Mouse (Mus musculus): ENCODE results near the gene Ldlrad3.

The Ldlrad3 gene

GRCm38 (mm10) chr2:102117402-102117760 lies 68.8 kb downstream of the Ldlrad3 start:
- no peak for DNase-seq (ENCODE audit: low read depth, low spot score)

DNA sequence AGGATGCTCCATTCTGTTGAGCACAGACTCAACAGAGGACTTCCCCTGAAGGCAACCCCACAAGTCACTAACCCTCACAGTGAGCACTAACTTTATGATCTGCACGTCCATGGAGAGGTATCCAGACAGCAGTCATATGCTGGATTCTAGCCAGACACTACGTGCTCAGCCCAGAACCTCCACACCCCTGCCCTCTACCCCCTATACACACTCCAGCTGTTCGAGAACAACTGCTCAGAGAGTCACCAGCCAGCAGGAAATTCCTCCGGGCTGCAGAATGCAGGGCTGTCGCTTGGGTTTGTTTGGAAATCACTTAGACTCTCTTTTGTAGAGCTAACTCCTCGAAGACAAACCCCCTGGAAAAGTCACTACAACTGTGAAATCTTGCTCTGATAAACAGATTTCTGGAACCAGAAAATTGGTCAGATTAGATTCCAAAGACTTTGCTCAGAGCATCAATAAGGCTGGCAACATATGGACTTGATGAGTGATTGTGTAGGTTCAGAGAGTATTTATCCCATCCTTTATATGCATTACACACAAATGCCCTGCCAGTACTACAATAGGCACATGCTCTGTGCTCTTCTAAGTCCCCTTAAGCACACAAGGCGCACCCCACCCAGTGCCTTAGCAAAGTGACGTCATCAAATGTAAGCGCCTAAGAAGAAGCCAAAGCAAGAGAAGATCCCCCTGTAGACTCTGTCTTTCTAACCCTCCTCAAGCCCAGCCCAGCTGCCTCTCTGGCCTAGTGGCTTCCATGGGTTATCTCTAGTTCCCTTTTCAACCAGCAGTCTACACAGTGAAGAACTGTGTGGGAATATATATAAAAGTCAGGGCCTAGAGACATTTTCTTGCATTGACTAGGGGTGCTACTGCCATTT lies 69.4 kb downstream of the Ldlrad3 start:
- DNase-seq (ENCODE audit: low read depth, low spot score): no peak

GRCm38 (mm10) chr2:102113801-102114200 lies 72.4 kb downstream of the Ldlrad3 start:
- DNase-seq (ENCODE audit: low read depth, low spot score): no peak

DNA sequence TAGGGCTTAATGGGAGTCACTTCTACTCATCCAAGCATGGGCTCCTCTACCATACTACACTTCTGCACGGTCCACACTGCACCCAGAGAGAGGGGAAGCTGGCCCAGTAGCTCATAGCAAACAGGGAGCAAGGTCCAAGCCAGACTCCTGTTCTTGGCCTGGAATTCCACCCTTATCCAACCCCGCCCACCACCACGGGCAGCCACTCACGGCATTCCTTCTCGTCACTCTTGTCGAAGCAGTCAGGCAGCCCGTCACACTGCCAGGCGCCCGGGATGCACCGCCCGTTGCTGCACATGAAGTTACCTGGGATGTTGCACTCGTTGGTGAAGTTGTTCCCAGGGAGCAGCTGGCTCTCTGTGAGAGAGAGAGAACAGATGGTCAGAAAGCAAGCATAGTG lies 72.9 kb downstream of the Ldlrad3 start:
- DNase-seq (ENCODE audit: low read depth, low spot score): no peak

- DNase-seq (ENCODE audit: low read depth, low spot score): no peak
These were observed 74.2 kb downstream of the Ldlrad3 start for GRCm38 (mm10) chr2:102111906-102112499.

GRCm38 (mm10) chr2:102110306-102110705 lies 75.9 kb downstream of the Ldlrad3 start:
- no peak for DNase-seq (ENCODE audit: low read depth, low spot score)

DNA sequence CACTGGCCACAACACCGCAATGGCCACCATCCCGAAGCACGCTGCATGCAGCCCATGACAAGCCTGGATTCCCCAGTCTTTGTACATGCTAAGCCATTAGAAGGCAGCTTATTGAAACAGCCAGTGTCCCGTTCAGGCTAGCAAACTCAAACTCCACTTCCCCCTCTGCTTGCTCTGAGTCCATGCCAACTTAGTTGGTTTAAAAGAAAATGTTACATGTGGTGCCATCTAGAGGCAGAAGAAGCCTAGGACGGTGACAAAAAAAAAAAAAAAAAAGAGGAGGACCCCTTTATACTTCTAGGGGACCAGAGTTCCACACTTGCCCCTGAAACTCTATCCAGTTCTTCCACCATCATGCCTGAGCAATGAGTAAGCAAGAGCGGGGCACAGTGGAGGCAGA lies 78.9 kb downstream of the Ldlrad3 start:
- peak; percentile 18 for DNase-seq (ENCODE audit: low read depth, low spot score)

DNA sequence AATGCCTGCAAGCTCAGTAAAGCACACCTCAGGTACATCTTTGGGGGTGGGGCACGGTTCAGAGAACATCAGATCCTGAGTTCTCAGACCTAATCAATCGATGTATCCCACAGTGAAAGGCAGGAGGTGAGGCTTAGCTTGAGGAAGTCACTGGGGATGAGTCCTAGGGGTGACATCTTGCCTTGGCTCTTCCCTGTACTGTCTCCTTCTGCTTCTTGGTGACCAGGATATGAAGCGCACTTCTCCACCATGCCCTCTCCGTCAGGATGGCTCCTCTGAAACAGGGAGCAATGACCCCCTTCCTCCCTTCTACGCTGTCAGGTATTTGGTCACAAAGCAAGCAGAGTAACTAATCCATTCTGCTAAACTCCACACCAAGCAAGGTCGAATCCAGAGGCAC lies 79.5 kb downstream of the Ldlrad3 start:
- DNase-seq (ENCODE audit: low read depth, low spot score): no peak

- DNase-seq (ENCODE audit: low read depth, low spot score): no peak
These were observed 80.7 kb downstream of the Ldlrad3 start for GRCm38 (mm10) chr2:102105454-102105853.

GRCm38 (mm10) chr2:102103955-102104354 lies 82.2 kb downstream of the Ldlrad3 start:
- no peak for DNase-seq (ENCODE audit: low read depth, low spot score)

DNA sequence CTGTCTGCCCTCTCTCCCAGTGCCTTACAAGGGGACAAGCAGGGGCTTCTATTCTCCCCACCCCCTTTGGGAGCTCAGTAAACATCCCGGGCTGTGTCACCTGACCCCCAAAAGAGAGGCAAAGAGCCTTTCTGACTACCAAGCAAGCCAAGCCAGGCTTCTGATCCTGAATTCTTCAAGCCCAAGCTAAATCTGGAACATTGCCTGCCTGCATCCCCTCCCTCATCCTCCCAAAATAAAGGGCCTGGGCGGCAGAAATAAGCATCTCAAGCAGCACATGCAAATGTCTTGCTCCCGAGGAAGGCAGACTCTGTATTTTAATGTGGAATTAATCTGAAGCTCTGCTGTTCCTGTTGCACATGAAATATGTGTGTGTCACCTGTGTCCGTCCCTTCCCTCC lies 85.7 kb downstream of the Ldlrad3 start:
- no peak for DNase-seq (ENCODE audit: low read depth, low spot score)

DNA sequence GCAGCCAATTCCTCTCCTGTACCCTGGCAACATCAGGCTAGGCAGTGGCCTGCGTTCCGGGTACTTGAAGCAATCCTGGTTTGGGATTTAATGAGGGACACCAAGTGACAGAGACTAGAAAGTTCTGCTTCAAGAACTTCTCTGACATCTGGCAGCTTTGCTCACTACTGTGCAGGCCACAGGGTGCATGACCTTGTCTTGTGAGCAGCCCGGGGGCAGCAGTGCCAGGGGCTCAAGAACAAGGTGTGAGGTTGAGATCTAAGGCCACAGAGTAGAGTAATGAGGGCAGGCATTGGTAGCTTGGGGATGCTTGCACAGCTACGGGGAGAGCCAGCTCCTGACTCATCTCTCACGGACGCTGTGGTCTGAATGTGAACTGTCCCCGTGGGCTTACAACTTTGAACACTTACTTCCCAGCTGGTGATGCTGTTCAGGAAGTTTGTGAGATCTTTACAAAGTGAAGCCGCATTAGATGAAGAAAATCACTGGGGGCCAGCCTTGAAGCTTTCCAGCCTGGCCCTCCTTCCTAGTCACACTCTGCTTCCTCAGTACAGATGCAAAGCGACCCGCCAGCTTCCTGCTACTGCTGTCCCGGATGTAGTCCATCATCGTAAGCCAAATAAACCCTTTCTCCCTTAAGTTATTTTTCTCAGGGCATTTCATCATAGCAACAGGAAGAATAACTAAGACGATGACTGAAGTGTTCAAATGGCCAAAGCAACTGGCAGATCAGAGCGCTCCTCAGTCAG lies 86.3 kb downstream of the Ldlrad3 start:
- DNase-seq (ENCODE audit: low read depth, low spot score): no peak

GRCm38 (mm10) chr2:102099261-102099660 lies 86.9 kb downstream of the Ldlrad3 start:
- DNase-seq (ENCODE audit: low read depth, low spot score): no peak

DNA sequence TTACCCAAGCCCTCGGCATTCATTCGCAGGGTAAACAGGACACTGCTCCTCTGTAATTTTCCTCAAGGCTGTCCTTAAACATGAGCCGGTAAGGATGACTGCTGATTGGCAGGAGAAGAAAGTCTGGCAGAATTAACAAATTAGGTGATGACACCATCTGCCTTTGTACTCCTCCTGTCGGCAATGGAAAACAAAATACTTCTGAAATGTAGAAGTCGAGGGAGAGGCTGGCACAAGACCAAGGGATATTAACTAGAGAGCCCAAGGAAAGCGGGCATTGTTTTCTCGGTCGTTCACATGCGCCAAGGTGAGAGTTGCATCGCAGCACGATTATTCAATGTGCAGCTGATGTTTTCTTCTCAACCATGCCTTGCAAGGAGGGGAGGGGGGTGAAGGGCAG lies 91.4 kb downstream of the Ldlrad3 start:
- no peak for DNase-seq (ENCODE audit: low read depth, low spot score)

GRCm38 (mm10) chr2:102094281-102094680 lies 91.9 kb downstream of the Ldlrad3 start:
- DNase-seq (ENCODE audit: low read depth, low spot score): no peak

GRCm38 (mm10) chr2:102092579-102092978 lies 93.6 kb downstream of the Ldlrad3 start:
- DNase-seq (ENCODE audit: low read depth, low spot score): no peak

DNA sequence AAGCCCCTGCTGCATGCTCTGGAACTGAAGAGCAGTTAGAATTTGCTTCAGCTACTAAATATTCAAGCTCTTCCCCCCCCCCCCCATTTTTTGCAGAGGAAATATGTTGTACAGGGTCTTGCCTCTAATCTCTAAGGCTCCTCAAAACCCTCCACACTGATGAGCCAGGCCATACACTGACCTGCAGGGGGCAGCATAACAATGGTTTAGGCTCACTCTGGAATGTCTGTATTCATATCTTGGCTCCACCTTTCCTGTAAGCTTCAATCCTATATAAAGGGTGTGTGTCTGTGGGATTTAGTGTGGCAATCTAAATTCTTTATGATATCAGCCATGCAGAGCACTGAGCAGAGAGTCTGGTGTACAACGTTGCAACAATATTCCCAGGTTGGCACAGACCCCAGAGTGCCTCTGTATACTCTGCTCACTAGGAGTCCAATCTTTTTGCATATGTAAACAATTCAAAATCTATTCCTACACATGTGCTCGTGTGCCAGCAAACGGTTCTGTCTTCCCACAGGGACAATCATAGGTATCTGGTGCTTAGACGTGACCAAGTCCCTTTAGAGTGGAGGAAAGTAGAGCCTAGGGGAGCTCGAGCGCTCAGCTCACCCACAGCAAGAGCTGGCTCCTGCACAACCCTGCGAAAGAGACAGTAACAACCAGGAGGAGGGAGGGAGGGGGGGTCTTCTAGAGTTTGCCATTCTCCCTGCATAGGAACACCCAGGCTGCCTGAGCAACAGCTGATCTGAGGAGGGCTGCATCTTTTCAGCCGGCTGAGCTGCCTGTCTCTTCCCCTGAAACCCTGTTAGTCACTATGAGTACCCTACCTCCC lies 94.5 kb downstream of the Ldlrad3 start:
- DNase-seq (ENCODE audit: low read depth, low spot score): peak; percentile 50

GRCm38 (mm10) chr2:102087787-102088186 lies 98.4 kb downstream of the Ldlrad3 start:
- no peak for DNase-seq (ENCODE audit: low read depth, low spot score)

- DNase-seq (ENCODE audit: low read depth, low spot score): no peak
These were observed 99.6 kb downstream of the Ldlrad3 start for GRCm38 (mm10) chr2:102086583-102086982.

DNA sequence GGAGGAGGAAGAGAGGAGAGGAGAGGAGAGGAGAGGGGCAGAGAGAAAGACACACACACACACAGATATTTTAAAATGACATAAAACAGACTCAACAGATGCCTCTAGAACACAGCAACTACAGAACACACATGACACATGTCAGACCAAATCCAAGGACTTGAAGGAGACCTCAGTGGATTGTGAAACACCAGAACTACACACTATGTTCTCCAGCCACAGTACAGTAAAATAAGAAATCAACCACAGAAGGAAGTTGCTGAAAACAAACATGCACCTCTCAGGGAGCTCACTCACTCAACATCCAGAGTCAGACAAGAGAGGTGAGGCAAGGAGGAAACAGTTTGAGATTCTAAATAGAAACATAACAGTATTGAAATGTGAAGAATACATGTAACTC lies 103.4 kb downstream of the Ldlrad3 start:
- no peak for DNase-seq (ENCODE audit: low read depth, low spot score)

DNA sequence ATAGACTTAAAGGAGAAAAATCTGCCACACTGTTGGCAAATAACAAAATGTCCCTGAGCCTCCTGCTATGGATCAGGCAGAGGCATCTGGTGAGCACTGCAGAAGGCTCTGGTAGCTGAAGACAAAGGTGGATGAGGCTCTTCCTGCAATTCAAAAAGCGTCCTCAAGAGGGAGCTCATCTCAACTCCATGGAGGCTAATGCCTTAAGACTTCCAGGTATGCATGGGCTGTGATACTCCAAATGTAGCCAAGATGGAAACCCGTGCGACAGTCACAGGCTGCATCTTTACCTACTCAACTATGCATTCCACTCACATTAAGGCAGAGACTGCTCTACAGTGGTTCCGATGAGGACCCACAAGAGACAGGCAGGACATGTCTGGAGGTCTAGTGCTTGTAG lies 108.6 kb downstream of the Ldlrad3 start:
- peak; percentile 56 for DNase-seq (ENCODE audit: low read depth, low spot score)

- no peak for DNase-seq (ENCODE audit: low read depth, low spot score)
These were observed 109.9 kb downstream of the Ldlrad3 start for GRCm38 (mm10) chr2:102076237-102076636.
